Mouse (Mus musculus): ENCODE measurements around the gene Tbc1d8. TPM values are rescaled to one million over a fixed set of nuclear protein-coding genes. Genes with fewer than 3 reads are reported as not detected.

Tbc1d8 gene
- polyA plus RNA-seq, 1 experiment, result 151 TPM

DNA sequence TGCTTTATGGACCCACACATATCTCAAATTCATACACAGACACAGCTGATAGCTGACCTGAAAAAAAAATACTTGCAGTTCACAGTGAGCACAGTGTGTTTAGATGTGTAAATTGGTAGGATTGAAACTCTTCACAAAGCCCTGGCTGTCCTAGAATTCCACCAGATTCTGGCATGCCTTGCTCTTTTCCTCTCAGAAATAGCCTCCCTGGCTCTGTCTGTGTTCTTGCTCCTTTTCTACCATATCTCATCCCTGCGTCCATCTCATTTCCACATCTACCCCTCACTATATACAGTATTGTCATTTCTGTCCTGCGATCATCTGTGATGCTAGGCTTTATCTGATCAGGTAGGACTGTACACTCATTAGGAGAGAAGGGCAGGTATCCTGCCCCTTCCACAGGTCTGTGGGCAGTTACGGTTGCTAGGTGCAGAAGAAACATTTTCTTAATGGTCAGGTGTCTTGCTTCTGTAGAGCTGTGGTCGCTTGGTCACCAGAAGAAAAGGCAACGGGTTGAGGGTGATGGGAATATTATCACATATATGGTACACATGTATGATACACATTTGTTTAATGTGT lies 104.2 kb downstream of the Tbc1d8 start:
- WGBS, result 82% methylated on average over 5 of the region's 5 CpGs
- H3K27ac ChIP-seq (ENCODE audit: control insufficient read depth, insufficient read depth, low read depth, low read length, poor library complexity), result no peak overlapping the region
- H3K4me3 ChIP-seq (replicated peaks; ENCODE audit: control insufficient read depth, low read depth, low read length), result no peak overlapping the region
- TF ChIP-seq CTCF (IDR thresholded peaks at IDR 0.05; ENCODE audit: control insufficient read depth, insufficient read depth, low read length), result no peak
- TF ChIP-seq POLR2A (IDR thresholded peaks at IDR 0.05; ENCODE audit: borderline replicate concordance, control insufficient read depth, low read depth, low read length), result no peak
- no peaks in the 10 kb centered on the region for H3K4me1 ChIP-seq (ENCODE audit: control insufficient read depth, insufficient read depth, low read length)

DNA sequence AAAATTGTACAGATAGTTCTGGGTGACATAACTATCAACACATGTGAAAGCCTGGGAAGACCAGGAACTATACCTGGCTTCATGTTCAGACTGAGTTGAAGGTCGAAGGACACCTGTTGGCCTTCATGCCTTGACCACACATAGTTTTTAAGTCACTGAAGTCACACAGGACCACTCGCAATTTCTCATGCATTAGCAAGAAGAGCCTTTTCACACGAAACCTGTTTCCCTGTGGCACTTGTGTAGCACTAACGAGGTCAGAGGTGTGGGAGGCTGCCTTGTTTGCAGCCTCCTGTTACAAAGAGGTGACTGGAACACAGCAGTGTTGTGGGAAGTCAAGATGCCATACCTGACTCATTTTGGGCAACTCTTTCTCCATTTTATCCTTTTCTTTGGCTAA lies 105.2 kb downstream of the Tbc1d8 start:
- no peak for TF ChIP-seq CTCF (IDR thresholded peaks at IDR 0.05; ENCODE audit: control insufficient read depth, insufficient read depth, low read length)
- TF ChIP-seq POLR2A (IDR thresholded peaks at IDR 0.05; ENCODE audit: borderline replicate concordance, control insufficient read depth, low read depth, low read length), result no peak
- WGBS, result 79% methylated on average over 4 of the region's 4 CpGs
- no peak overlapping the region for H3K4me3 ChIP-seq (replicated peaks; ENCODE audit: control insufficient read depth, low read depth, low read length)
- no peak overlapping the region for H3K27ac ChIP-seq (ENCODE audit: control insufficient read depth, insufficient read depth, low read depth, low read length, poor library complexity)
- no peaks in the 10 kb centered on the region; the same call in 1 of the 2 replicates for H3K4me1 ChIP-seq (ENCODE audit: control insufficient read depth, insufficient read depth, low read length)

DNA sequence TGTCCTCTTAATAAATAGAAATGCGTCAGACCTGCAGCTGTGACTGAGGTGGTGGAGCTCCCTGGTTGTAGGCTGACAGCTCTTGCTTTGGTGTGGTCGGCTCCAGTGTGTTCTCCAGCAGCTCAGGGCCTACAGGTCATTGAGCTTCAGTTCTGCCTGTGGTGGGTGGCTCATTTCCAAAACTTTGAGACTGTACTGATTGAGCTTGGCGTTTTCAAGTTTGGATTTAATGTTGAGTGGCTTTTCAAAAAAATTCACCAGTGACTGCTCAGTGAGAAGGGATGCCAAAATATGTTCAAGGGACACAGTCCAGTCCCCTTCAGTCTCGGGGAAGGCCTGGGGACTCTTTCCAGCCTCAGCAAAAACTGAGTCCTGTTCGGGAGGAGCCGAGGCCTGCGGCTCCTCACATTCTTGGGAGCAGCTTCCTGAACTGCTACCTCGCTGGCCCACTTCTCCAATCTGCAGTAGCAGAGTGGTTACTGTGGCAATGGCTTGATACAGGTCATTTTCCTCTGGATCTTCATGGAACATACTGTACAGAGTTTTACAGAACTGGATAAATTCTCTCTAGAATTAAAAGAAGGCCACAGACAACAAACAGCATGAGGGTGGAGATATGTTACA lies 106.2 kb downstream of the Tbc1d8 start:
- 69% methylated on average over 8 of the region's 8 CpGs for WGBS
- no peak for TF ChIP-seq POLR2A (IDR thresholded peaks at IDR 0.05; ENCODE audit: borderline replicate concordance, control insufficient read depth, low read depth, low read length)
- no peak for TF ChIP-seq CTCF (IDR thresholded peaks at IDR 0.05; ENCODE audit: control insufficient read depth, insufficient read depth, low read length)
- Histone ChIP-seq H3K4me1 (ENCODE audit: control insufficient read depth, insufficient read depth, low read length) (no peaks in the 10 kb centered on the region; the same call in 1 of the 2 replicates), H3K4me3 (replicated peaks; ENCODE audit: control insufficient read depth, low read depth, low read length) (no peak overlapping the region), H3K27ac (ENCODE audit: control insufficient read depth, insufficient read depth, low read depth, low read length, poor library complexity) (no peak overlapping the region)

DNA sequence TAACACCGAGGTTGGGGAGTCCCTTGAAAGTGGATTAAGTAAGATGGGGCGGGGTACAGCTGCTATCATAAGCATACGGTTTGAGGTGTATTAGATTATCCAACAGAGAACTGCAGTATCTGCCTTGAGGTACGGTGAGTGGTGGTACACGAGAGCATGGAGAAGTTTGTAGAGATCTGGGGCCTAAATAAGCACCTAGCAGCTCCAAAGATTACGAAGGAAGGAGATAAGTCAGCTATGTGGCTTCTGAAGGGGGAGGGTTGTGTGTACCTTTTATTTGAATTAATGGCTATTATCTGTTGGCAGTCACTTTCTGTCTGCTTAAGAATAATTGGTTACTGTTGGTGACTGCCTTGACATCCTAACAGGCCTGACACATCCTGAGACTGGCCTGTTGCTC lies 108.1 kb downstream of the Tbc1d8 start:
- no peaks in the 10 kb centered on the region; the same call in 1 of the 2 replicates for H3K4me1 ChIP-seq (ENCODE audit: control insufficient read depth, insufficient read depth, low read length)
- no peak for TF ChIP-seq POLR2A (IDR thresholded peaks at IDR 0.05; ENCODE audit: borderline replicate concordance, control insufficient read depth, low read depth, low read length)
- no peak for TF ChIP-seq CTCF (IDR thresholded peaks at IDR 0.05; ENCODE audit: control insufficient read depth, insufficient read depth, low read length)
- WGBS, result 63% methylated on average over 6 of the region's 6 CpGs
- no peak overlapping the region for H3K4me3 ChIP-seq (replicated peaks; ENCODE audit: control insufficient read depth, low read depth, low read length)
- H3K27ac ChIP-seq (ENCODE audit: control insufficient read depth, insufficient read depth, low read depth, low read length, poor library complexity), result no peak overlapping the region

DNA sequence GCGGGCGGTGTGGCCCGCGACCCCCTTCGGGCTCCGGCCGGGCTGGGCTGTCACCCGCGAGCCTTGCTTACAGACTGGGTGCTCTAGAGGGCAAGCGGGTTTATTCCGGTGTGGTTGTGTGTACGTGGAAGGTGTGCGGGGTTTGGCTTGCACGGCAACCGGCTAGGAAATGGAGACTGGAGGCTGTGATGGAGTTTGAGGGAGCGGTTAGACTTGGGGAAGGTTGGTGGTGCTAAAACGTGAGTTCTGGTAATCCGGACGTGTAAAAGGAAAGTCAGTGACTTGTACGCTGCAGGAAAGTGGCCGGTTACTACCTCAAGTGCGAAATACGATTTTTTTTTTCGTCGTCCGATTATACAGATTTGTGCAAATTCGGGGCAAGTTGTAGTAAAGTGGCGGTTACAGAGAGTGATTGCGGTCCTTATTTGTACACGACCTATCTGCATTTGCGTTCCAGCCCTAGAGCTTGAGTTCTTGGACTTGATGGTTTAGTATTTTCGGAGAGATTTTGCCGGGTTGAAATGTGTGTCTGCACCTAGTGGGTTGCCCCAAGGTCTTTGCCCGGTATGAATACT lies 110.2 kb downstream of the Tbc1d8 start:
- under 1% methylated on average over 34 of the region's 34 CpGs for WGBS
- TF ChIP-seq CTCF (IDR thresholded peaks at IDR 0.05; ENCODE audit: control insufficient read depth, insufficient read depth, low read length) (no peak), POLR2A (IDR thresholded peaks at IDR 0.05; ENCODE audit: borderline replicate concordance, control insufficient read depth, low read depth, low read length) (no peak)
- peak overlapping the region; percentile 91 for H3K27ac ChIP-seq (ENCODE audit: control insufficient read depth, insufficient read depth, low read depth, low read length, poor library complexity)

DNA sequence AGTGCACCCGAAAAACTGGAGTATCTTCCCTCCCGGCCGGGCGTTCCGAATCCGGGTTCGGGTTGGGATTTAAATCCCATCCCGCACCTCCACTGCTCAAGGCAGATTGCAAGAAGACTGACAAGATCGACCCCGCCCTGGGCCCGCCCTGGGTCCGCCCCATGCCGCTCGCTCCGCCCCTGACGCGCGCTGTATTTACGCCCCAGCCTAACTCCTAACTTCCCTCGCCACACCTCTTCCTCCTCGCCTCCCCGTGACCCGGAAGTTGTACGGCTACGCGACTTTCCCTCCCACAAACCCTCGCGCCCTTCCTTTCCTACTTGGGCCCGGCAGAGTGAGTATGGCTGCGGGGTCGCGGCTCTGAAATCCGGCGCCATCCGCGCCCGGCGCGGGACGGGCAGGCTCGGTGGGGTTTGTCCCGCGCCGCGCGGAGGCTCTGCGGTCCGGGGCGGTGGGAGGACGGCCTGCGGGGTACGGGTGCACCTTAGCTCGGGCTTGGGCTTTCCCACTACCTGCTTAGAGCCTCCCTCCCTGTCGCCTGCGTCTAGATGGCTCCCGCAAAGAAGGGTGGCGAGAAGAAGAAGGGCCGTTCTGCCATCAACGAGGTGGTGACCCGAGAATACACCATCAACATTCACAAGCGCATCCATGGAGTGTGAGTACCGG lies 110.8 kb downstream of the Tbc1d8 start, which contains the start of gene Rpl31:
Gene Rpl31 (plus strand): TSS at position 242 of the 666 bp plus-strand sequence.
- Histone ChIP-seq H3K27ac (ENCODE audit: control insufficient read depth, insufficient read depth, low read depth, low read length, poor library complexity) (peak within 1 kb of the TSS; percentile 91), H3K4me3 (replicated peaks; ENCODE audit: control insufficient read depth, low read depth, low read length) (peak within 1 kb of the TSS; percentile 100), H3K4me1 (ENCODE audit: control insufficient read depth, insufficient read depth, low read length) (no peaks in the 10 kb centered on the region; the same call in 1 of the 2 replicates)
- WGBS, result under 1% methylated on average over 62 of the region's 62 CpGs
- 0 out of 2 replicates have a peak, but pooled peaks have one; percentile 6 for TF ChIP-seq CTCF (IDR thresholded peaks at IDR 0.05; ENCODE audit: control insufficient read depth, insufficient read depth, low read length)
- peak; percentile 86; the same call in 1 of the 2 replicates for TF ChIP-seq POLR2A (IDR thresholded peaks at IDR 0.05; ENCODE audit: borderline replicate concordance, control insufficient read depth, low read depth, low read length)

More for the DNA sequence above, 110.2 kb downstream of the Tbc1d8 start:
- no peaks in the 10 kb centered on the region; the same call in 1 of the 2 replicates for H3K4me1 ChIP-seq (ENCODE audit: control insufficient read depth, insufficient read depth, low read length)
- H3K4me3 ChIP-seq (replicated peaks; ENCODE audit: control insufficient read depth, low read depth, low read length), result peak overlapping the region; percentile 100

DNA sequence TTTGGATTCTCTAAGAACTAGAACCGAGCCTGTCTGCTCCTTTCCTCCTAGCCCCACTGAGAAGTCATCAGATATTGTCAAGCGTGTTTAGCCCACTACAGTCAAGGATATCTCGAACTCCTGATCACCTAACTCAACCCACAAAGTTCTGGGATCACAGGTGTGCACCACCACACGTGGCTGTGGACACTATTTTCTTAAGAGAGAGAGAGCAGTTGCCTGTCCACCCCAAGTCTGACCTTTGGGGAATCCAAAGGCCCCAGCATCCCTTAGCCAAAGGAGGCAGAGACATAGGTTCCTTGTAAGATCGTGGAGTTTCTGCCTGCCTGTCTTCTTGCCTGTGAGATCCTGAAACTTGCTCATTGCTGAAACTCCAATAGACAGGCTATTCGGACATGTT lies 111.5 kb downstream of the Tbc1d8 start:
- TF ChIP-seq CTCF (IDR thresholded peaks at IDR 0.05; ENCODE audit: control insufficient read depth, insufficient read depth, low read length) (no peak), POLR2A (IDR thresholded peaks at IDR 0.05; ENCODE audit: borderline replicate concordance, control insufficient read depth, low read depth, low read length) (no peak)
- Histone ChIP-seq H3K4me1 (ENCODE audit: control insufficient read depth, insufficient read depth, low read length) (no peaks in the 10 kb centered on the region; the same call in 1 of the 2 replicates), H3K27ac (ENCODE audit: control insufficient read depth, insufficient read depth, low read depth, low read length, poor library complexity) (no peak overlapping the region), H3K4me3 (replicated peaks; ENCODE audit: control insufficient read depth, low read depth, low read length) (no peak overlapping the region)
- WGBS, result 26% methylated on average over 6 of the region's 6 CpGs

DNA sequence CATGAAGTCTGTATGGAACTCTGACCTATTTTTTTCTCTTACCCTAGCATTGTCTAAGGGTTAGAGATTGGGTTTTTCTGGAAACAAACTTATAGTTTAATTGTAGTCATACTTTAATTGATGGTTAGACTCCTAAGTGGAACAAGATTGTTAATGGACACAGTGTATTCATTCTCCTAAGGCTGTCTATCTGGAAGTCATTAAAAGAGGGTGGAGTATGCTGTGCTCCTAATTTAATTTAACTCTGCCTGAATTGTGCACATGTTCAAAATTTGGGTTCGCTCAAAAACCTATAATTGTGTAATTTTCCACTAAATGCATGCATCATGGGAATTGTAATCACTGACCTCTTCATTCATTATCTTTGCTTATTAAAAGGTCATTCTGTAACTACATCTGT lies 113.0 kb downstream of the Tbc1d8 start:
- Histone ChIP-seq H3K4me3 (replicated peaks; ENCODE audit: control insufficient read depth, low read depth, low read length) (no peak overlapping the region), H3K27ac (ENCODE audit: control insufficient read depth, insufficient read depth, low read depth, low read length, poor library complexity) (no peak overlapping the region), H3K4me1 (ENCODE audit: control insufficient read depth, insufficient read depth, low read length) (no peaks in the 10 kb centered on the region; the same call in 1 of the 2 replicates)
- TF ChIP-seq CTCF (IDR thresholded peaks at IDR 0.05; ENCODE audit: control insufficient read depth, insufficient read depth, low read length), result no peak
- TF ChIP-seq POLR2A (IDR thresholded peaks at IDR 0.05; ENCODE audit: borderline replicate concordance, control insufficient read depth, low read depth, low read length), result no peak
- WGBS, result 85% methylated on average over 1 of the region's 1 CpGs
